Mouse (Mus musculus) right cerebral cortex, postnatal 36 days (tissue): ENCODE data around the gene Anxa6.
A peak's percentile ranks its signal among the peaks of the same experiment; 100 is the strongest.
"Not testable (repeated sequence)": the region's sequence is repeated elsewhere in the genome, so short reads cannot be mapped to it uniquely, and the experiment has no call there.

ENCODE experiments used
- DNase-seq, 2 experiments: peaks; one replicate each; pipeline ENCODE4 v3.0.0; 2022; ENCODE audit warnings: low spot score in 2 of 2, mixed read lengths in 1 of 2

The Anxa6 gene

GRCm38 (mm10) chr11:54961164-54961850 lies 71.9 kb downstream of the Anxa6 start:
- no peak for DNase-seq

- no peak for DNase-seq
Observed at GRCm38 (mm10) chr11:54960251-54960650, 73.0 kb downstream of the Anxa6 start.

- no peak for DNase-seq
Observed at GRCm38 (mm10) chr11:54958571-54959073, 74.6 kb downstream of the Anxa6 start.

- DNase-seq, result not testable (repeated sequence)
Observed at GRCm38 (mm10) chr11:54957708-54958107, 75.5 kb downstream of the Anxa6 start.

GRCm38 (mm10) chr11:54956912-54957311 lies 76.3 kb downstream of the Anxa6 start:
- no peak for DNase-seq

GRCm38 (mm10) chr11:54955735-54956480 lies 77.3 kb downstream of the Anxa6 start:
- peak; percentile 96 to 98 for DNase-seq

- not testable (repeated sequence) for DNase-seq
Observed at GRCm38 (mm10) chr11:54955400-54955734, 77.9 kb downstream of the Anxa6 start.

- no peak for DNase-seq
Observed at GRCm38 (mm10) chr11:54954716-54955115, 78.5 kb downstream of the Anxa6 start.

GRCm38 (mm10) chr11:54953993-54954446 lies 79.2 kb downstream of the Anxa6 start:
- peak in 1 of 2 experiments; percentile 47 for DNase-seq

GRCm38 (mm10) chr11:54952651-54953050 lies 80.6 kb downstream of the Anxa6 start:
- DNase-seq, result no peak

GRCm38 (mm10) chr11:54950684-54951083 lies 82.6 kb downstream of the Anxa6 start:
- DNase-seq, result no peak

GRCm38 (mm10) chr11:54949717-54950116 lies 83.5 kb downstream of the Anxa6 start:
- DNase-seq, result no peak

GRCm38 (mm10) chr11:54944702-54945101 lies 88.5 kb downstream of the Anxa6 start:
- no peak for DNase-seq

- DNase-seq, result no peak
Observed at GRCm38 (mm10) chr11:54940056-54940455, 93.2 kb downstream of the Anxa6 start.

GRCm38 (mm10) chr11:54939501-54939900 lies 93.7 kb downstream of the Anxa6 start:
- no peak for DNase-seq

GRCm38 (mm10) chr11:54936771-54937140 lies 96.5 kb downstream of the Anxa6 start:
- no peak for DNase-seq

GRCm38 (mm10) chr11:54936035-54936770 lies 97.0 kb downstream of the Anxa6 start:
- no peak for DNase-seq

- no peak for DNase-seq
Observed at GRCm38 (mm10) chr11:54934198-54934597, 99.0 kb downstream of the Anxa6 start.

GRCm38 (mm10) chr11:54932540-54932939 lies 100.7 kb downstream of the Anxa6 start:
- no peak for DNase-seq

GRCm38 (mm10) chr11:54931405-54932093 lies 101.7 kb downstream of the Anxa6 start:
- DNase-seq, result no peak

- peak in 1 of 2 experiments; percentile 25 for DNase-seq
Observed at GRCm38 (mm10) chr11:54930318-54930979, 102.8 kb downstream of the Anxa6 start.
